Mouse (Mus musculus): ENCODE measurements around the gene Cct6b. TPM values are rescaled to one million over a fixed set of nuclear protein-coding genes. Genes with fewer than 3 reads are reported as not detected.

The Cct6b gene
- 0.64 TPM for polyA plus RNA-seq (2015; fragmentation: Illumina TruSeq; extraction: RNeasy Lipid Tissue Mini Kit (QIAGEN cat#74804); ENCODE audit: insufficient read depth, low replicate concordance)

DNA sequence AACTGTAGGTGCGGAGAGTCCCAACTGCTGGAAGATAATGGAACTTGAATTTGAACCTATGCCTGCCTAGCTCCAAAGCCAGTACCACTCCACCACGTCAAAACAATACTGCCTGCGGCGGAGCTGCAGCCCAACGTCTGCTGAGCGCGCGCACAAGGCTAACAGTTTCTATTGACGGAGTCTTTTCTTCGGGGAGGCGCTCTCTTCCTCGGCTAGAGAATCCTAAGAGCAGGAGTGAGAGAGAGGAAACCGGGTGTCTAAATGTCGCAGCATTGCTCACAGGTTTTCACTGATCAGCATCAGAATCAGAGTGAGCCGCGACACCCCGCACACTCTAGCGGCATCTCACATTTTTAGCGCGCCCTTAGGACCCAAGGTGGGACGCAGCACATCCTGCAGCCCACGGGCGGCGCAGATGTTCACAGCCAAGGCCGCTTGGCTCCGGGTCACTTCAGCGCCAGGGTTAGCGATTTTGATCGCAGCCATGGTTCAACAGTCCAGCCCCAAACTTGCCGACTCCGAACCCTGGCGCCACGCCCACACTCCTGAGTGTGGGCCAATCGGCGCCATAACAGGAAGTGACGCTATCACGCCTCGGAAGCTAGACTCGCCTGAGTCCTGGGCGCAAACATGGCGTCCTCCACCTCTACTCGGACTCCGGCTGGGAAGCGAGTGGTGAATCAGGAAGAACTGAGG, at the start of gene Cct6b, which contains the start of gene Zfp830:
Gene Cct6b, minus strand, starts transcription at position 580 of the 696 bp plus-strand sequence.
Gene Zfp830, plus strand, starts transcription at position 604 of the 696 bp plus-strand sequence.

GRCm38 (mm10) chr11:82780983-82781903, 17.1 kb upstream of the Cct6b start, which contains the start of gene Lig3:
Gene Lig3, plus strand, starts transcription at chr11:82781108.

Other genes starting within 250 kb of the Cct6b start
- gene Zfp830, start within 50 bp of the Cct6b start, polyA plus RNA-seq (2015; fragmentation: Illumina TruSeq; extraction: RNeasy Lipid Tissue Mini Kit (QIAGEN cat#74804); ENCODE audit: insufficient read depth, low replicate concordance) = 28.1 TPM
- 21.9 TPM for gene Lig3, start 16.8 kb upstream of the Cct6b start, polyA plus RNA-seq (2015; fragmentation: Illumina TruSeq; extraction: RNeasy Lipid Tissue Mini Kit (QIAGEN cat#74804); ENCODE audit: insufficient read depth, low replicate concordance)
- 22.0 TPM for gene Rffl, start 106.9 kb upstream of the Cct6b start, polyA plus RNA-seq (2015; fragmentation: Illumina TruSeq; extraction: RNeasy Lipid Tissue Mini Kit (QIAGEN cat#74804); ENCODE audit: insufficient read depth, low replicate concordance)
- gene Rad51d, start 126.3 kb upstream of the Cct6b start, polyA plus RNA-seq (2015; fragmentation: Illumina TruSeq; extraction: RNeasy Lipid Tissue Mini Kit (QIAGEN cat#74804); ENCODE audit: insufficient read depth, low replicate concordance) = 14.4 TPM
- gene Fndc8, start 127.8 kb upstream of the Cct6b start, polyA plus RNA-seq (2015; fragmentation: Illumina TruSeq; extraction: RNeasy Lipid Tissue Mini Kit (QIAGEN cat#74804); ENCODE audit: insufficient read depth, low replicate concordance) = not detected
- gene Nle1, start 144.1 kb upstream of the Cct6b start, polyA plus RNA-seq (2015; fragmentation: Illumina TruSeq; extraction: RNeasy Lipid Tissue Mini Kit (QIAGEN cat#74804); ENCODE audit: insufficient read depth, low replicate concordance) = 25.6 TPM
- 0.65 TPM for gene Unc45b, start 146.2 kb upstream of the Cct6b start, polyA plus RNA-seq (2015; fragmentation: Illumina TruSeq; extraction: RNeasy Lipid Tissue Mini Kit (QIAGEN cat#74804); ENCODE audit: insufficient read depth, low replicate concordance)
- 69.7 TPM for gene Slfn5, start 187.0 kb upstream of the Cct6b start, polyA plus RNA-seq (2015; fragmentation: Illumina TruSeq; extraction: RNeasy Lipid Tissue Mini Kit (QIAGEN cat#74804); ENCODE audit: insufficient read depth, low replicate concordance)
- 7.9 TPM for gene Slfn9, start 227.5 kb upstream of the Cct6b start, polyA plus RNA-seq (2015; fragmentation: Illumina TruSeq; extraction: RNeasy Lipid Tissue Mini Kit (QIAGEN cat#74804); ENCODE audit: insufficient read depth, low replicate concordance)

Data from spleen, adult 10 weeks (tissue).